Mouse (Mus musculus) midbrain, postnatal 0 days (tissue): ENCODE measurements at regions not wholly inside any gene's neighbourhood (a gene's known extent, or its start where the extent isn't known, plus 50 kb on each side); places are given as distances from the start of the nearest gene placed in this dataset.

Source experiments
- ATAC-seq: fragments of 200-750 bp; cut with Nextera tagmentation; 2 replicates; pipeline ENCODE4 v1.8.0; 2017; ENCODE audit warnings: moderate number of reproducible peaks, mild to moderate bottlenecking, moderate TSS enrichment, moderate library complexity; ENCODE audit not compliant: low FRiP score
- DNase-seq: peaks from one replicate; pipeline ENCODE4 v3.0.0-alpha.2; 2015; ENCODE audit warnings: low spot score
- H3K27ac ChIP-seq: fragments of 300-500 bp; sonication (generic); 2 replicates; pipeline ENCODE4 v1.5.1; 2014; ENCODE audit warnings: low read depth, mild to moderate bottlenecking, low read length, mixed read lengths
- H3K27me3 ChIP-seq: fragments of 300-500 bp; sonication (generic); 2 replicates; pipeline ENCODE4 v1.6.1; 2014; ENCODE audit warnings: low read length, control low read depth, mixed read lengths; ENCODE audit not compliant: insufficient read depth
- H3K36me3 ChIP-seq: fragments of 300-500 bp; sonication (generic); 2 replicates; pipeline ENCODE4 v1.6.1; 2014; ENCODE audit warnings: low read length, control low read depth, mixed read lengths; ENCODE audit not compliant: insufficient read depth
- H3K4me1 ChIP-seq: fragments of 300-500 bp; sonication (generic); 2 replicates; pipeline ENCODE4 v1.6.1; 2014; ENCODE audit warnings: mild to moderate bottlenecking, control low read depth, antibody characterized with exemption, low read length, mixed read lengths; ENCODE audit not compliant: insufficient read depth
- H3K4me2 ChIP-seq: fragments of 300-500 bp; sonication (generic); 2 replicates; pipeline ENCODE4 v1.6.1; 2014; ENCODE audit warnings: low read depth, mild to moderate bottlenecking, low read length, mixed read lengths; ENCODE audit not compliant: poor library complexity, severe bottlenecking
- H3K4me3 ChIP-seq: fragments of 300-500 bp; sonication (generic); 2 replicates; pipeline ENCODE4 v1.5.1; 2014; ENCODE audit warnings: low read depth, mild to moderate bottlenecking, low read length, moderate library complexity
- H3K9ac ChIP-seq: fragments of 300-500 bp; sonication (generic); replicated peaks from 2 replicates; pipeline ENCODE4 v1.6.1; 2014; ENCODE audit warnings: mild to moderate bottlenecking, low read length, moderate library complexity, mixed read lengths; ENCODE audit not compliant: poor library complexity, severe bottlenecking
- H3K9me3 ChIP-seq: fragments of 300-500 bp; sonication (generic); 2 replicates; pipeline ENCODE4 v1.6.1; 2016; ENCODE audit warnings: low read length, control low read depth
- CTCF ChIP-seq: IDR thresholded peaks from 2 replicates; pipeline ENCODE4 v1.5.1; 2016; ENCODE audit warnings: antibody characterized with exemption, mild to moderate bottlenecking
- WGBS: fragments of 180-500 bp; shearing (Covaris S2); extraction: QIAGEN DNeasy Blood & Tissue Kit; methylation state at CpG from one replicate; pipeline ENCODE4 v1.1.7; 2014; 5-methylcytosine and 5-hydroxymethylcytosine counted together

GRCm38 (mm10) chr3:74344380-74344779 lies 636.2 kb upstream of the Bche start:
- Histone ChIP-seq H3K4me2 (no peak overlapping the region), H3K9me3 (no peaks in the 10 kb centered on the region), H3K9ac (no peak overlapping the region), H3K4me3 (no peak overlapping the region), H3K27ac (no peak overlapping the region), H3K4me1 (no peaks in the 10 kb centered on the region), H3K27me3 (no peaks in the 10 kb centered on the region), H3K36me3 (no peaks in the 10 kb centered on the region)
- peak; percentile 60 for DNase-seq
- 29% methylated on average over 2 of the region's 2 CpGs for WGBS
- ATAC-seq, result no peak
- TF ChIP-seq CTCF, result no peak
